26 mouse cellular contexts compared by ENCODE assay signal in the genomic region with DNA sequence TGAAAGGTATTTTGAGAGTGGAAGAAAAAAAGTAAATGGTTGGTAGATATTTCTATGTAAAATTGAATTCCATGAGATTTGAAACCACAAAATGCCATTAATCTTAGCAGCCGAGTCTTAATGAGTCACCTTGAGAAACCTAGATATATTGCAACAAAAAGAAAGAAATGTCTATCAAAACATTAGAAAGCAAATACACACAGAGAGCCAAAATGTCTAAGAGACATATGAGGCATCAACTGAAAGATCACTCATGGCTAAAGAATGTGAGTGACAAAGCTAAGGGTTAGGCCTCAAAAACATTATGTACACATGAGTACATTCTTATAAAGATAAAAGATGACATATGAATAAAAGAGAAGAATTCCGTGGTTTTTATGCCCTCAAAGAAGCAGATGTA. TPM values are rescaled to one million over a fixed set of nuclear protein-coding genes. Genes with fewer than 3 reads are reported as not detected.
"Had no signal": no experiment of that assay in that cellular context is flagged by ENCODE, and none has a peak within 500 bp of the region (broad histone marks: within the 10 kb centered on the region; RNA-seq: fewer than 3 reads in every experiment).

No protein-coding gene starts in this region.

- H3K4me3 ChIP-seq: heart, adult 2 months; heart, embryonic 13.5 days; heart, embryonic 15.5 days; hindbrain, embryonic 13.5 days; hindbrain, embryonic 15.5 days; left cerebral cortex, adult 2 months; limb, embryonic 10.5 days; limb, embryonic 12.5 days; liver, embryonic 13.5 days; liver, embryonic 15.5 days had no signal

- H3K27me3 ChIP-seq: heart, embryonic 13.5 days; heart, embryonic 15.5 days; hindbrain, embryonic 13.5 days; hindbrain, embryonic 15.5 days; limb, embryonic 12.5 days; liver, embryonic 13.5 days; liver, embryonic 15.5 days had no signal

- H3K36me3 ChIP-seq: heart, embryonic 13.5 days; heart, embryonic 15.5 days; hindbrain, embryonic 13.5 days; hindbrain, embryonic 15.5 days; limb, embryonic 10.5 days; limb, embryonic 12.5 days; liver, embryonic 13.5 days; liver, embryonic 15.5 days had no signal

- DNase-seq: gastrocnemius, postnatal 14 days; gastrocnemius, postnatal 36 days; heart, adult 11 months; heart, adult 2 months; heart, postnatal 14 days; heart, postnatal 36 days; kidney, adult 11 months; kidney, adult 8-10 months; kidney, postnatal 14 days; kidney, postnatal 36 days; liver; liver, embryonic 13.5 days had no signal

- H3K27ac ChIP-seq: heart, adult 2 months; heart, embryonic 13.5 days; heart, embryonic 15.5 days; hindbrain, embryonic 13.5 days; hindbrain, embryonic 15.5 days; hindbrain, postnatal 0 days; kidney, postnatal 0 days; left cerebral cortex, adult 2 months; limb, embryonic 10.5 days; limb, embryonic 12.5 days; liver, embryonic 13.5 days; liver, embryonic 15.5 days had no signal

- H3K4me1 ChIP-seq: heart, embryonic 13.5 days; heart, embryonic 15.5 days; hindbrain, embryonic 13.5 days; hindbrain, embryonic 15.5 days; limb, embryonic 10.5 days; limb, embryonic 12.5 days; liver, embryonic 13.5 days; liver, embryonic 15.5 days had no signal

- H3K9me3 ChIP-seq: heart, embryonic 13.5 days; heart, embryonic 15.5 days; hindbrain, embryonic 13.5 days; hindbrain, embryonic 15.5 days; limb, embryonic 10.5 days; limb, embryonic 12.5 days; liver, embryonic 13.5 days; liver, embryonic 15.5 days had no signal

- ATAC-seq: hindbrain, postnatal 0 days; intestine, embryonic 16.5 days had no signal

- H3K9ac ChIP-seq: heart, embryonic 13.5 days; heart, embryonic 15.5 days; hindbrain, embryonic 13.5 days; hindbrain, embryonic 15.5 days; limb, embryonic 12.5 days; liver, embryonic 13.5 days; liver, embryonic 15.5 days had no signal

- H3K4me2 ChIP-seq: heart, embryonic 11.5 days; heart, embryonic 13.5 days; heart, embryonic 15.5 days; hindbrain, embryonic 13.5 days; hindbrain, embryonic 15.5 days; limb, embryonic 12.5 days; liver, embryonic 11.5 days; liver, embryonic 13.5 days; liver, embryonic 15.5 days had no signal

RNA-seq across cellular contexts. Expression of gene Hecw1, which starts 26.1 kb away (rescaled TPM):
- polyA plus RNA-seq: kidney, embryonic 14.5 days had no signal
